Mouse (Mus musculus): Measurements from ENCODE around the gene Prr7. TPM values are rescaled to one million over a fixed set of nuclear protein-coding genes. Genes with fewer than 3 reads are reported as not detected.

The Prr7 gene
- polyA plus RNA-seq, 1 experiment from 2014 or later: 2.2 TPM

GRCm38 (mm10) chr13:55512379-55513031, 48.4 kb downstream of the Prr7 start:
- H3K27me3 ChIP-seq (ENCODE audit: control insufficient read depth, insufficient read depth, low read length): no peaks in the 10 kb centered on the region
- H3K4me1 ChIP-seq (ENCODE audit: control insufficient read depth, insufficient read depth, low read length): peaks cover 28% of the 10 kb centered on the region
- peak overlapping the region; percentile 99 for H3K4me2 ChIP-seq (ENCODE audit: low read depth)
- ATAC-seq (ENCODE audit: insufficient read depth, low FRiP score, low TSS enrichment): peak; percentile 58
- peak overlapping the region; percentile 56 for H3K27ac ChIP-seq (ENCODE audit: low read depth, low read length)
- H3K4me3 ChIP-seq (ENCODE audit: low read depth, low read length): peak overlapping the region; percentile 73
- H3K9ac ChIP-seq (ENCODE audit: low read length): peak overlapping the region; percentile 90
- 1% methylated on average over 25 of the region's 25 CpGs for WGBS
- peak; percentile 76 for DNase-seq (ENCODE audit: low spot score)
- H3K36me3 ChIP-seq (ENCODE audit: control insufficient read depth, insufficient read depth, low read length): peaks cover 9% of the 10 kb centered on the region
- H3K9me3 ChIP-seq (ENCODE audit: control insufficient read depth, low read length): no peaks in the 10 kb centered on the region

DNA sequence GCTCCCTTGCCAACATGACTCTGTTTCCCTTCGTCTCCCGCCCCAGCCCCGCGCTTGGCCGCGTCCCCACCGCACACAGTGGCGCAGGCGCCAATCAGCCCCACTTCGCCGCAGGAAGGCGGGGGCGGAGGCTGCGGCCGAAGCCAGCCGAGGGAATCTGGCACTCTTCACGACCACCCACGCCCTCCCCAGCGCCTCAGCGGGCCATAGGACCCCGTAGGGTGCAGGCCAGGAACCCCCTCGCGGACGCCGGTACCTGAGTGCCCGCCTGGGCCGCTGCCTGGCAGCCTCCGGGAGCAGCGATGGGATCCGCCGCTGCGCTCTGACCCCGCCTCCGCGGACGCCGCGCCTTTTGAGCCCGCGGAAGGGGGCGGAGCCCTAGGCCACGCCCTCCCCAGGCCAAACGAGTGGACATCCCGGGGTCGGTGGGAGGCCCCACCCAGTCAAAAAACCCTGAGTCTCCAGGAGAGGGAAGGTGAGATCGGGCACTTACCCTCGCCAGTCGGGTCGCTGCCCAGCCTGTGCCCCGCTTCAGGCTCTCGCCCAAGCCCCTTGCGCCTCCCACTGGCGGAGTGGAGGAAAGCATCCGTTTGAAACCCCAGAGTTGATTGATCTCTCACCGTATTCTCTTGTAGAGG, 49.2 kb downstream of the Prr7 start, which contains the start of gene Pdlim7:
TSS of gene Pdlim7 (minus strand) at position 566 of the 638 bp plus-strand sequence.
- no peaks in the 10 kb centered on the region for H3K27me3 ChIP-seq (ENCODE audit: control insufficient read depth, insufficient read depth, low read length)
- H3K36me3 ChIP-seq (ENCODE audit: control insufficient read depth, insufficient read depth, low read length): peaks cover 8% of the 10 kb centered on the region; the same call in 1 of the 2 replicates
- H3K9me3 ChIP-seq (ENCODE audit: control insufficient read depth, low read length): no peaks in the 10 kb centered on the region
- peak within 1 kb of the TSS; percentile 73 for H3K4me3 ChIP-seq (ENCODE audit: low read depth, low read length)
- peak within 1 kb of the TSS; percentile 99 for H3K4me2 ChIP-seq (ENCODE audit: low read depth)
- ATAC-seq (ENCODE audit: insufficient read depth, low FRiP score, low TSS enrichment): peak; percentile 72
- peak within 1 kb of the TSS; percentile 90 for H3K9ac ChIP-seq (ENCODE audit: low read length)
- H3K4me1 ChIP-seq (ENCODE audit: control insufficient read depth, insufficient read depth, low read length): peaks cover 28% of the 10 kb centered on the region
- peak; percentile 91 for DNase-seq (ENCODE audit: low spot score)
- H3K27ac ChIP-seq (ENCODE audit: low read depth, low read length): peak within 1 kb of the TSS; percentile 56
- WGBS: 1% methylated on average over 55 of the region's 55 CpGs

DNA sequence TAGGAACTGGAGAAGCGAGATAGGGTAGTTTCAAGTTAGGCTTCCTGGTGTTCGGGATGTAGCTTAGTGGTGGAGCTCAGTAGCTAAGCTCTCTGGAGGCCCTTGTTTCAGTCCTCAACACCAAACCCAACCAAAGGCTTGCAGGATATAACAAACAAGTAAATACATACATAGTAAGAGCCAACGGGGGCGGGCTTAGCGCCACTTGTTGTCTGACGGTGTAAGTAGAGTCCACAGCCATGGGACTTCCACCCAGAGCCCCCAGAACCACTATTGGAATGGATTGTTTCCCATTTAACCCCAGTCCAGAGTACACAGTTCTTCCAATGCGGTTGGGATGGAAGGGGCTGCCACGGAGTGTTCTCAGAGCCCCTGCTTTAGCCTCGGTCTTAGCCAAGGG, 49.8 kb downstream of the Prr7 start:
- Histone ChIP-seq H3K4me3 (ENCODE audit: low read depth, low read length) (no peak overlapping the region), H3K27ac (ENCODE audit: low read depth, low read length) (no peak overlapping the region), H3K4me2 (ENCODE audit: low read depth) (no peak overlapping the region), H3K4me1 (ENCODE audit: control insufficient read depth, insufficient read depth, low read length) (peaks cover 28% of the 10 kb centered on the region), H3K36me3 (ENCODE audit: control insufficient read depth, insufficient read depth, low read length) (peaks cover 3% of the 10 kb centered on the region; the same call in 1 of the 2 replicates), H3K9me3 (ENCODE audit: control insufficient read depth, low read length) (no peaks in the 10 kb centered on the region), H3K9ac (ENCODE audit: low read length) (no peak overlapping the region), H3K27me3 (ENCODE audit: control insufficient read depth, insufficient read depth, low read length) (no peaks in the 10 kb centered on the region)
- 35% methylated on average over 9 of the region's 9 CpGs for WGBS
- ATAC-seq (ENCODE audit: insufficient read depth, low FRiP score, low TSS enrichment) (no peak), DNase-seq (ENCODE audit: low spot score) (no peak)

GRCm38 (mm10) chr13:55516955-55517354, 52.9 kb downstream of the Prr7 start:
- H3K4me3 ChIP-seq (ENCODE audit: low read depth, low read length): no peak overlapping the region
- peaks cover 9% of the 10 kb centered on the region; the same call in 1 of the 2 replicates for H3K4me1 ChIP-seq (ENCODE audit: control insufficient read depth, insufficient read depth, low read length)
- peak; percentile 88 for DNase-seq (ENCODE audit: low spot score)
- H3K36me3 ChIP-seq (ENCODE audit: control insufficient read depth, insufficient read depth, low read length): no peaks in the 10 kb centered on the region
- no peaks in the 10 kb centered on the region for H3K9me3 ChIP-seq (ENCODE audit: control insufficient read depth, low read length)
- no peak overlapping the region for H3K9ac ChIP-seq (ENCODE audit: low read length)
- WGBS: 2% methylated on average over 5 of the region's 5 CpGs
- H3K27me3 ChIP-seq (ENCODE audit: control insufficient read depth, insufficient read depth, low read length): no peaks in the 10 kb centered on the region
- no peak overlapping the region for H3K4me2 ChIP-seq (ENCODE audit: low read depth)
- H3K27ac ChIP-seq (ENCODE audit: low read depth, low read length): no peak overlapping the region
- no peak for ATAC-seq (ENCODE audit: insufficient read depth, low FRiP score, low TSS enrichment)

DNA sequence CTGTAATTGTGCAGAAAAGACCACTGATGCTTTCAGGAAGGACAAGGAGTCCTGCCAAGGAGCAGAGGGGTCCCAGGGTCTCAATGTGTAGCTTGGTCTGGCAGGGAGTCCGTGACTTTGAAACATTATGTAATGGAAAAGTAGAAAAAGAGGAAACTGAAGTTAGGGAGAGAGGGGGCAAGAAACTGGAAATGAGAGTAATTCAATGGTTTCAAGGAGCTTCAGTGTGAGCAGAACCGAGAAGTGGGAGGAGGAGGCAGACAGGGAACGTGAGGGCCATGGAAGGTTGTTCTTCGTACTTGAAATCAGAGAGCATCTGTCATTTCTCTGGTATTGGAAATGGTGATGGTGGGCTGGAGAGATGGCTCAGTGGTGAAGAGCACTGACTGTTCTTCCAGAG, 55.5 kb downstream of the Prr7 start:
- Histone ChIP-seq H3K36me3 (ENCODE audit: control insufficient read depth, insufficient read depth, low read length) (no peaks in the 10 kb centered on the region), H3K4me3 (ENCODE audit: low read depth, low read length) (no peak overlapping the region), H3K27ac (ENCODE audit: low read depth, low read length) (no peak overlapping the region), H3K27me3 (ENCODE audit: control insufficient read depth, insufficient read depth, low read length) (no peaks in the 10 kb centered on the region), H3K4me2 (ENCODE audit: low read depth) (no peak overlapping the region), H3K9ac (ENCODE audit: low read length) (no peak overlapping the region), H3K9me3 (ENCODE audit: control insufficient read depth, low read length) (no peaks in the 10 kb centered on the region), H3K4me1 (ENCODE audit: control insufficient read depth, insufficient read depth, low read length) (no peaks in the 10 kb centered on the region)
- 76% methylated on average over 4 of the region's 4 CpGs for WGBS
- ATAC-seq (ENCODE audit: insufficient read depth, low FRiP score, low TSS enrichment): no peak
- DNase-seq (ENCODE audit: low spot score): no peak

- DNase-seq (ENCODE audit: low spot score): no peak
- Histone ChIP-seq H3K4me1 (ENCODE audit: control insufficient read depth, insufficient read depth, low read length) (no peaks in the 10 kb centered on the region), H3K4me2 (ENCODE audit: low read depth) (no peak overlapping the region), H3K27me3 (ENCODE audit: control insufficient read depth, insufficient read depth, low read length) (no peaks in the 10 kb centered on the region), H3K27ac (ENCODE audit: low read depth, low read length) (no peak overlapping the region), H3K9me3 (ENCODE audit: control insufficient read depth, low read length) (no peaks in the 10 kb centered on the region), H3K4me3 (ENCODE audit: low read depth, low read length) (no peak overlapping the region), H3K9ac (ENCODE audit: low read length) (no peak overlapping the region), H3K36me3 (ENCODE audit: control insufficient read depth, insufficient read depth, low read length) (no peaks in the 10 kb centered on the region)
- 62% methylated on average over 8 of the region's 8 CpGs for WGBS
- ATAC-seq (ENCODE audit: insufficient read depth, low FRiP score, low TSS enrichment): no peak
These were observed 58.7 kb downstream of the Prr7 start for GRCm38 (mm10) chr13:55522730-55523129.

Small RNA genes lying within 50 kb of the gene (microRNA-seq; reads per million reads assigned to microRNA genes)
- gene Mir6943 (0.78 reads per million), gene Mir6944 (65.1 reads per million, percentile 43 among the genes with 10 or more reads in this experiment), gene Mir6945 (1.0 reads per million)

Other genes starting within 250 kb of the Prr7 start
- gene Prelid1, start 143.8 kb upstream of the Prr7 start, polyA plus RNA-seq (2014; fragmentation: Nextera tagmentation; extraction: Ambion mirVana): 406 and 417 TPM in 2 replicates
- gene Rab24, start 142.3 kb upstream of the Prr7 start, polyA plus RNA-seq (2014; fragmentation: Nextera tagmentation; extraction: Ambion mirVana): 89.7 and 90.6 TPM in 2 replicates
- 29.5 and 31.6 TPM in 2 replicates for gene Mxd3, start 134.4 kb upstream of the Prr7 start, polyA plus RNA-seq (2014; fragmentation: Nextera tagmentation; extraction: Ambion mirVana)
- 82.1 and 94.8 TPM in 2 replicates for gene Lman2, start 101.5 kb upstream of the Prr7 start, polyA plus RNA-seq (2014; fragmentation: Nextera tagmentation; extraction: Ambion mirVana)
- gene Rgs14, start 94.5 kb upstream of the Prr7 start, polyA plus RNA-seq (2014; fragmentation: Nextera tagmentation; extraction: Ambion mirVana): 0.59 and 0.97 TPM in 2 replicates
- gene Slc34a1, start 66.1 kb upstream of the Prr7 start, polyA plus RNA-seq (2014; fragmentation: Nextera tagmentation; extraction: Ambion mirVana): 0.13 TPM in 1 of 2 replicates, not detected in the other
- gene Pfn3, start 49.0 kb upstream of the Prr7 start, polyA plus RNA-seq (2014; fragmentation: Nextera tagmentation; extraction: Ambion mirVana): not detected in 2 replicates
- gene F12, start 37.5 kb upstream of the Prr7 start, polyA plus RNA-seq (2014; fragmentation: Nextera tagmentation; extraction: Ambion mirVana): not detected in 2 replicates
- 58.1 and 59.6 TPM in 2 replicates for gene Grk6, start 19.2 kb upstream of the Prr7 start, polyA plus RNA-seq (2014; fragmentation: Nextera tagmentation; extraction: Ambion mirVana)
- 362 and 372 TPM in 2 replicates for gene Dbn1, start 23.8 kb downstream of the Prr7 start, polyA plus RNA-seq (2014; fragmentation: Nextera tagmentation; extraction: Ambion mirVana)
- 165 and 172 TPM in 2 replicates for gene Pdlim7, start 49.4 kb downstream of the Prr7 start, polyA plus RNA-seq (2014; fragmentation: Nextera tagmentation; extraction: Ambion mirVana)
- 2.6 and 2.7 TPM in 2 replicates for gene Dok3, start 65.0 kb downstream of the Prr7 start, polyA plus RNA-seq (2014; fragmentation: Nextera tagmentation; extraction: Ambion mirVana)
- gene Ddx41, start 72.4 kb downstream of the Prr7 start, polyA plus RNA-seq (2014; fragmentation: Nextera tagmentation; extraction: Ambion mirVana): 74.5 and 76.3 TPM in 2 replicates
- 44.6 and 51.0 TPM in 2 replicates for gene Fam193b, start 106.9 kb downstream of the Prr7 start, polyA plus RNA-seq (2014; fragmentation: Nextera tagmentation; extraction: Ambion mirVana)
- gene Tmed9, start 109.5 kb downstream of the Prr7 start, polyA plus RNA-seq (2014; fragmentation: Nextera tagmentation; extraction: Ambion mirVana): 51.6 and 59.0 TPM in 2 replicates
- gene B4galt7, start 135.6 kb downstream of the Prr7 start, polyA plus RNA-seq (2014; fragmentation: Nextera tagmentation; extraction: Ambion mirVana): 21.7 and 22.0 TPM in 2 replicates
- gene Caml, start 158.7 kb downstream of the Prr7 start, polyA plus RNA-seq (2014; fragmentation: Nextera tagmentation; extraction: Ambion mirVana): 68.0 and 69.2 TPM in 2 replicates
- 52.9 and 53.4 TPM in 2 replicates for gene Ddx46, start 170.8 kb downstream of the Prr7 start, polyA plus RNA-seq (2014; fragmentation: Nextera tagmentation; extraction: Ambion mirVana)
- gene B230219D22Rik, start 228.9 kb downstream of the Prr7 start, polyA plus RNA-seq (2014; fragmentation: Nextera tagmentation; extraction: Ambion mirVana): 73.8 and 77.8 TPM in 2 replicates

All from neural tube, embryonic 11.5 days (tissue).